Mouse (Mus musculus) hematopoietic stem cell, adult 5-6 weeks (primary cell): Measurements from ENCODE around the gene 1500011B03Rik. TPM values are rescaled to one million over a fixed set of nuclear protein-coding genes. Genes with fewer than 3 reads are reported as not detected.

Experiments
- ATAC-seq, 2 experiments: fragments of 125-278 bp in 1 of 2; replicated peaks in 1 of 2; 2 replicates each; pipeline ENCODE4 v1.8.0; 2016 to 2017; ENCODE audit warnings: inconsistent platforms in 2 of 2, mild to moderate bottlenecking in 2 of 2, moderate number of reproducible peaks in 2 of 2, low read depth in 1 of 2, moderate TSS enrichment in 1 of 2; ENCODE audit not compliant: low FRiP score in 2 of 2, poor library complexity in 2 of 2, severe bottlenecking in 2 of 2, insufficient read depth in 1 of 2, low TSS enrichment in 1 of 2
- total RNA-seq: library from RNA; stranded (forward); fragments of 172-1452, 232-1000 nt; gene quantifications from 2 replicates; pipeline ENCODE4 v1.2.3, GENCODE M21; 2017

Gene 1500011B03Rik
- total RNA-seq, 1 experiment from 2014 or later, result 62.8 TPM

DNA sequence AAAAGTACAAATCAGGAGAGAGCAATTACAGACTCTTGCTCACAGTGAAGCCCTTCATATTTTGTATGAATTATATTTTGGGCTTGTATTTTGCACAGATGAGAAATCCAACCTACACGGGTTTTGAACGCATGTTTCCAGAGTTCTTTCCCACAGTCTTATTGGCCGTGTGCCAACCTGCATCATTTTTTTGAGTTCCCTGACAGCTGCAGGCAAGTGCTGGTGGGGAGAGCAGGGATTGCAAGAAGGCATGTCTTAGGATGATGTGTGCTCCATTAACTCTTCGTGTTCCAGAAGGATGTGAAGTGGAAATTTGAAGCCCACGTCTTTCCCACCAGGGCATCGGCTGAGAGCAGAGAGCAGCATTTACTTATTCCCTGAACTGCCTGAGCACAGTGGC, 6.7 kb downstream of the 1500011B03Rik start:
- ATAC-seq, result no peak

- ATAC-seq, result peak; percentile 83 to 89
Observed at GRCm38 (mm10) chr5:114813525-114814181, 9.6 kb downstream of the 1500011B03Rik start.

DNA sequence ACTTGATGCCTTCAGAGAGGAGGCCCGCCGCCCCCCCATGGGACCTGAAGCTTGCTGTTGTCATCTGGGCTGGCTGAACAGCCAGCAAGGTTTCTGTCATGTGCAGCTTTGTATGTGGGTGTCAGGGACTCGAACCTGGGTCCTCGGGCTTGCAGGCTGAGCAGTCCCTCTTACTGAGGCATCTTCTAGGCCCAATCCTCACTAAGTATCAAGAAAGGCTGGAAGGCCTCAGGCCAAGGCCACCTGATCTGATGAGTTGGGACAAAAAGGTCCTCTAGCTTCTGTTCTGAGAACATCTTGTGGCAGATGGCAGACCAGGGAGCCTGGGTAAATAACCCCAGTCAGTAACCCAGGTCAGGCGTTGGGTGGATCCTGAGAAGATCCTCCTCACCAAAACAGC, 13.4 kb downstream of the 1500011B03Rik start:
- no peak for ATAC-seq

DNA sequence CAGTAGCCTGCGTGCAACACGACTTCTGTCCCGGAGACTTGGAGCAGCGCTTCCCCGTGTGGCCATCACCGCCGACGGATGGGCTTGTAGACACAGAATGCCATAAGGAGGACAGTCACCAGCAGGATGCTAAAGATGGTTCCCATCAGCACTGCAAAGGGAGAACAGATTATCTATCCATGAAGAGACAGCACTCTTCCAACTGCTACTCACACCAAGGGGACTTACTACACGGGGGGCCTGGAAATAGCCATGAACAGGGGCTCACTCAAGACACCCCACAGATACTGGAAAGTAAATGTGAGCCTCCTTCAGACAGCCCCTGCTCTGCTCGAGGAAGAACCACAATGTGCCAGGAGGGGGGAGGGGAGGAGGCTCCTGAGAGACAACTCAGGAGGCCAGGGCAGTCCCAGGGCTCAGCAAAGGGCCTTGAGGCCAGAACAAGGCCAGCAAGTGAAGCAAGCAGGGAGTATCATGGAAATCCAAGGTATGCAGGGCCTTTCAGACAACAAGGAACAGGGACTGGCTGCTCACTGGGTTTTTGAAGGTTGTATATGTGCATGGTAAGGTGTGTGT, 14.0 kb downstream of the 1500011B03Rik start:
- no peak for ATAC-seq

DNA sequence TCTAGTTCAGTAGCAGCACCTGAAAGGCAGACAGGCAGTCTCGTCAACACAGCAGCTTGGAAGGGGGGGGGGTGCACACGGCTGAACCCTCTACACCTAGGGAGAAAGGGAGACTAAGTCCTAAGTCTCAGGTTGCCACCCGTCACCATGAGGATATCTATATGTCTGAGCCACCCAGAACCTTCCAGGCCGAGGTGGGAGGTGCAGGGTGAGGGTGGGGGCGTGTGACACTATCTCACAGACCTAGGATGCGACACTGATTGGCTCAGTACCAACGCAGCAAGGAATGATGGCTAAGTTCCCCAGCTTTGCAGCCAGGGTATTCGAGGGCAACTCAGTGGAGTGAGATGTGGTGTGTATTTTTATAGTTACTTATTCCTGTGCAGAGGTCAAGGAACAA, 14.9 kb downstream of the 1500011B03Rik start:
- no peak for ATAC-seq

GRCm38 (mm10) chr5:114807893-114808292, 15.4 kb downstream of the 1500011B03Rik start:
- ATAC-seq, result no peak

- ATAC-seq, result peak; percentile 50 to 63
Observed at GRCm38 (mm10) chr5:114807468-114807867, 15.8 kb downstream of the 1500011B03Rik start.

GRCm38 (mm10) chr5:114807063-114807462, 16.2 kb downstream of the 1500011B03Rik start:
- no peak for ATAC-seq

- no peak for ATAC-seq
Observed at GRCm38 (mm10) chr5:114806636-114807035, 16.6 kb downstream of the 1500011B03Rik start.

GRCm38 (mm10) chr5:114805436-114806350, 17.6 kb downstream of the 1500011B03Rik start:
- peak; percentile 79 to 84 for ATAC-seq

GRCm38 (mm10) chr5:114804958-114805357, 18.3 kb downstream of the 1500011B03Rik start:
- no peak for ATAC-seq

DNA sequence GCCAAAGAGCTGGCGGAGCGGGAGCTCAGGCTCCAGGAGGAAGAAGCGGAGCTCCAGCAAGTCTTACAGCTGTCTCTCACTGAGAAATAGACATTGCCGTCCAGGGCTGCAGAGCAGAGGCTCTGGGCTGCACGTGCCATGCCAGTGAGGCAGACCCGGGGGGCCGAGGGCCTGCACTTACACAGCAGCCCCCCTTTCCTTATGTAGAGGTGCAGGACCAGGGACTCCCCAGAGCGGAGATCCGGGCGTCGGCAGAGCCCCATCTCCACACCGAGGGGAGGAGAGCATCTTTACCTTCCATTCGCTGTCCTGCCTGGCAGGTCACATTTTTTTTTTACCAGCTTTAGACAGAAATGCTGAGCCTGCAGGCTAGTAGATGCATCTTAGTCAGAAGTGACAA, 18.9 kb downstream of the 1500011B03Rik start:
- no peak for ATAC-seq

GRCm38 (mm10) chr5:114803231-114803630, 20.0 kb downstream of the 1500011B03Rik start:
- no peak for ATAC-seq

DNA sequence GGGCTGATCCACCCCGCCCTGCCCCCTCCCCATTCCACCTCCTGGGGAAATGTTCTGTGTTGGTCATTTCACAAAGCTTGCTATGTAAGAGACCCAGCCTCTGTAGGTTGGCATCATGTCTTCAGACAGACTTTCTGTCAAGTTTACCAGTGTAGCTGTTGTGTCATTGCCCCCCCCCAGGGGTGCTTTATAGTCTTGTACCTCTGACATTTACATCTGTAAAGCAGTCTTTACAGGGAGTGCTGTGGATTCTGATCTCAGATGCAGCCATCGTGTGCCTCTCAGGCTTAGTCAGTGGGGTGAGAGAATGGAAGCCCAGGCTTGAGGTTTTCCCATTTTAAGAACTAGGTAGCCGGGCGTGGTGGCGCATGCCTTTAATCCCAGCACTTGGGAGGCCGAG, 21.4 kb downstream of the 1500011B03Rik start:
- no peak for ATAC-seq

- no peak for ATAC-seq
Observed at GRCm38 (mm10) chr5:114801049-114801448, 22.2 kb downstream of the 1500011B03Rik start.

GRCm38 (mm10) chr5:114799848-114800247, 23.4 kb downstream of the 1500011B03Rik start:
- no peak for ATAC-seq

DNA sequence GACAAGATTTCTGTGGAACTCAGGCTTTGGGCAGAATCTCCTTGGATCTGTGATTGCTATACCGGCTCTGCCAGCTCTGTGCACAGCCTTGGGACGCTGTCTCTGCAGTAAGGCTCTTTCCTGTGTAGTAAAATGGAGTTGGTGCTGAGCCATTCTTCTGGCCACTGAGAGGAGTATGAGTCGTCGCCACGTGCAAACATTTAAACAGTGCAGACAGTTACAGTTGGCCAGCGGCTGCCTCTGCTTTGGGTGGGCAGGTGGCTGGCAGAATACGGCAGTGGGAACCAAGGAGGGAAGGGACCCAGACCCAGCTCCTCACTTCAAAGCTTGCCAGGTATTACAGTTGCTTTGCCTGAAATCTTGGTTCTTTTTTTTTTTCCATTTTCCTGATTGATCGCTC, 26.0 kb downstream of the 1500011B03Rik start:
- ATAC-seq, result no peak

DNA sequence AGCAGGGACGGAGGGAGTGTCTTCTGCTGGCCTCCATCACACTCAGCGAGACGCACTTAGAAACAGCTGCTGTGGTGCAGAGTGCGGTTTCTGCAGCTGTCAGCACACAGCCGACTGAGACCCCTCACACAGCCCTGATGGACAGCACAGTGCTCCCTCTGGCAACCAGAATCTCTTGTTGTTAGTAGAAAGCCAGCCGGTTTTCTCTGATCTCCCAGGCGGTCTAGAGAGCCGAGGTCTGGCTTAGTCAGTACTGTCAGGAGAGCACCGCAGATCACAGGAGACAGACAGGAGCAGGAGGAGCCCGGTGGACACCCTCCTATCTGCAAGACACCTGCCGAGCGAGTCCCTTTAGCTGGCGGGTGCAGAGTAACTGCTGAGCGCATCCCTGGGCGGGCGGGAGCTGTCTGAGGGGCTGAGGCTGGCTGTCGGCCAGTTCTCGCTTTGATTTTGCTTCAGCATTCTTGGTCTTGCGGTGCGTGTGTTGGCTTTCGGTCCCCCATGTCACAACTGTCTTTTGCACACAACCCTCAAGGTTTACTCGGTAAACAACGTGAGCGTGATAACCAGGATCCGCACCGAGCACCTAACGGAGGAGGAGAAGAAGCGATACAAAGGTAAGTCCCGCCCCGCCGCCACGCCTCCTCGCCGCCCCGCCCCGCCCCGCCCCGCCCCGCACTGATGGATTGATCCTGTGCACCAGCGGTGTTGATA, 26.8 kb downstream of the 1500011B03Rik start:
- no peak for ATAC-seq
